Mouse (Mus musculus): ENCODE data around the gene Myo3b. TPM values are rescaled to one million over a fixed set of nuclear protein-coding genes. Genes with fewer than 3 reads are reported as not detected.

Myo3b gene
- polyA plus RNA-seq, 1 experiment from 2014 or later, result not detected

DNA sequence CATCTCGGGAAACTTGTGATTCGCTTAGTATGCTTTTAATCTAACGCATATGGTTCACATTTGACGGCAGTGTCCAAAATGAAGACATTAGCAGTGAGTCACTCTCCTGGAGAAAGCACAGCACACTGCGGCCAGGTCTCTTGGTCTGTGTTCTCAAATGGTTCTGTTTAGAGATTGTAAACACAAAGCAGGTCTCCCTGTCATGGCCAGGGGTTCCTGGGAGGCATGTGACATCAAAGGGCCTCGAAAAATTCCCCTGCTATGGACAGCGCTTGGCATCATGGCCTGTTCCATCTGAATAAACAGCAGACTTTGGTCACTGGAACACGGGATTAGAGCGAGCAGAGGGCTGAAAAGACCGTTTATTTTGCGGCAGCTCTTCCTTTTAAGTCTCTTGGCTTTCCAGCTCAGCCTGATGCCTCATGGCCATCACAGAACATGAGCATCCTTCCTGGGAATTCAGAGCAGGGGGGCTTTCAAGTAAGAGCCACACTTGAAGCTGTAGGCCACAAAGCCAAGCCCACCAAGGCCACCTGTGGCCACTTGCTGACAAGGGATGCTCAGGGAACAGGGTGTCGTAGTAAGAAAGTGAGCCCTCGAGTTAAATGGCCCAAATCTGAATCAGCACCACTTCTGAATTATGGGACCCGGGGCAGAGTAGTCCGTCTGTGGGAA lies 360.7 kb downstream of the Myo3b start:
- WGBS, result 43% methylated on average over 15 of the region's 15 CpGs
- no peak overlapping the region for H3K9ac ChIP-seq
- no peaks in the 10 kb centered on the region for H3K27me3 ChIP-seq
- no peak overlapping the region for H3K4me2 ChIP-seq
- peaks cover 36% of the 10 kb centered on the region for H3K4me1 ChIP-seq
- no peak overlapping the region for H3K27ac ChIP-seq
- no peaks in the 10 kb centered on the region for H3K36me3 ChIP-seq
- no peaks in the 10 kb centered on the region for H3K9me3 ChIP-seq
- H3K4me3 ChIP-seq, result no peak overlapping the region
- no peak for ATAC-seq (ENCODE audit: insufficient number of reproducible peaks, insufficient read depth, low FRiP score, low TSS enrichment, low read depth)

DNA sequence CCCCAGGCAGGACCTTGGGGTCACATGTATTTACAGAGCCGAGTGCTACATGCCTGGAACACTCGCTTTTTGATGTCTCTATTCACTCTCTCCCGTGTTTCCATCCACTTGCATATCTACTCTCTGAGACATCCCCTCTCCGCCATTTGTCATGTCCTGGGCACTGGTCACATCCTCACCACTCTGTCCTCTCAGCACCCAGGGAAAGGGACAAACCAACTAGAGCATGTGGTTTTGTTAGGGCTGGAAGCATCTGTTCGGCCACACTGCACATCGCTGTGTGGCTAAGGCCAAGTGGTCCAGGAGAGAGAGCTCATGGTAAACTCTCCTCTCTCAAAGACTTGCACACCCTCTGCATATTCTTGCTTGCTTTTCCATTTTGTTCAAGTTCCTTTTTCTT lies 361.4 kb downstream of the Myo3b start:
- WGBS, result 81% methylated on average over 6 of the region's 6 CpGs
- H3K4me2 ChIP-seq, result no peak overlapping the region
- H3K9ac ChIP-seq, result no peak overlapping the region
- no peak overlapping the region for H3K27ac ChIP-seq
- no peaks in the 10 kb centered on the region for H3K27me3 ChIP-seq
- ATAC-seq (ENCODE audit: insufficient number of reproducible peaks, insufficient read depth, low FRiP score, low TSS enrichment, low read depth), result no peak
- H3K4me1 ChIP-seq, result peaks cover 36% of the 10 kb centered on the region
- H3K4me3 ChIP-seq, result no peak overlapping the region
- H3K36me3 ChIP-seq, result no peaks in the 10 kb centered on the region
- H3K9me3 ChIP-seq, result no peaks in the 10 kb centered on the region

DNA sequence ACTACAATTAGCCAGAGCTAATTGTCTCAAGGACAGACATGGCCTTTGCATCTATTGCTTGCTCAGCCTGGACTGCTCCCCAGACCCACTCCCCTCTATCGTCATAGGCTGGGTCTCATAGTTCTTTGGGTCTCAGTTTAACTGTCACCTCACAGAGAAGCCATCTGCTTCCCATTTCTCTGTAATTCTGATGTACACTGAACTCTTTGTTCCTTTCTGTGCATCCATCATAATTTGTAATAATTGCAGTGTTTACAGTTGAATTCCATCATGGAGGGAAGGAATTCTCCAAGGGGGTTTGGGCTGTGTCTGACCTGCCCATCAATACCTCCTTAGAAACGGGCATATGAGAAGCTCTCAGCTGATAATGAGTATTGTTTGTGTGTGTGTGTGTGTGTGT lies 365.4 kb downstream of the Myo3b start:
- H3K36me3 ChIP-seq, result no peaks in the 10 kb centered on the region
- H3K9ac ChIP-seq, result no peak overlapping the region
- H3K4me1 ChIP-seq, result peaks cover 33% of the 10 kb centered on the region
- WGBS, result 15% methylated on average over 2 of the region's 2 CpGs
- no peak overlapping the region for H3K4me3 ChIP-seq
- no peak for ATAC-seq (ENCODE audit: insufficient number of reproducible peaks, insufficient read depth, low FRiP score, low TSS enrichment, low read depth)
- H3K4me2 ChIP-seq, result no peak overlapping the region
- no peaks in the 10 kb centered on the region for H3K27me3 ChIP-seq
- H3K9me3 ChIP-seq, result no peaks in the 10 kb centered on the region
- H3K27ac ChIP-seq, result no peak overlapping the region

DNA sequence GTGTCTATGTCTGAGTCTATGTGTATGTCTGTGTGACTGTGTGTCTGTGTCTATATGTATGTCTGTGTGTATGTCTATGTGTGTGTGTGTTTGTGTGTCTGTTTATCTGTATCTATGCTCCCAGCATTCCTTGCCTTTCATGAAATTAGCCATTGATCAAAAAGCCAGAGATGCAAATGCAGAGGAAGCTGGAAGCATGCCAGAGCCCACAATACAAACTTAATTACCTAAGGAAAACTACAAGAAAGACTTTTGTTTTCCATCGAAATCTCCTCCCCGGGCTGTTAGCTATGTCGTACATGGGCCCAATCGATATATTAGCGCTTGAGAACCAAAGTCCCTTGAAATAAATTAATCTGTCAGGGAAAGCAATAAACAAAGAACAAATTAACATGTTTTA lies 367.9 kb downstream of the Myo3b start:
- H3K4me1 ChIP-seq, result peaks cover 22% of the 10 kb centered on the region
- ATAC-seq (ENCODE audit: insufficient number of reproducible peaks, insufficient read depth, low FRiP score, low TSS enrichment, low read depth), result no peak
- 51% methylated on average over 5 of the region's 5 CpGs for WGBS

DNA sequence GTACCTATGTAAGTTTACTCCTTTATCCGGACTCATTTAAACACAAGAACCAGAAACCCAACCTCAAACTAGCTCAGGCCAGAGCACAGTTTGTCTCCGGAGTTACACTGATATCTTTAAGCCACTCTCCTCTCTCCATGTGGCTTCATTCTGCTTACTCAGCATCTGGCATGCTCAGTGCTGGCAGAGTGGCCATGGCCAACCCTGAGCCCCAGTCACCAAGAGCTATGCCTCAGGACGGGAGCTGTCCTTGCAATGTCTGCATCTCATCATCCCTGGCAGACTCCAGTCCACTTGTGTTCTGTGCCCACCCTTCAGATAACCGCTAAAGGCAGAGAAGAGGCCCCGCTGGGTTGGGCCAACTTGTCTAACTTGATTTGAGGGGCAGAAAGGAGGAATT lies 368.8 kb downstream of the Myo3b start:
- H3K36me3 ChIP-seq, result no peaks in the 10 kb centered on the region
- H3K4me2 ChIP-seq, result no peak overlapping the region
- H3K9ac ChIP-seq, result no peak overlapping the region
- no peaks in the 10 kb centered on the region for H3K9me3 ChIP-seq
- ATAC-seq (ENCODE audit: insufficient number of reproducible peaks, insufficient read depth, low FRiP score, low TSS enrichment, low read depth), result no peak
- H3K27me3 ChIP-seq, result no peaks in the 10 kb centered on the region; the same call in 1 of the 2 replicates
- H3K27ac ChIP-seq, result no peak overlapping the region
- peaks cover 22% of the 10 kb centered on the region for H3K4me1 ChIP-seq
- no peak overlapping the region for H3K4me3 ChIP-seq
- WGBS, result 55% methylated on average over 5 of the region's 5 CpGs

More for the DNA sequence above, 367.9 kb downstream of the Myo3b start:
- H3K9ac ChIP-seq, result no peak overlapping the region
- H3K27me3 ChIP-seq, result no peaks in the 10 kb centered on the region; the same call in 1 of the 2 replicates
- no peak overlapping the region for H3K4me2 ChIP-seq
- H3K4me3 ChIP-seq, result no peak overlapping the region
- no peaks in the 10 kb centered on the region for H3K9me3 ChIP-seq
- H3K36me3 ChIP-seq, result no peaks in the 10 kb centered on the region
- no peak overlapping the region for H3K27ac ChIP-seq

DNA sequence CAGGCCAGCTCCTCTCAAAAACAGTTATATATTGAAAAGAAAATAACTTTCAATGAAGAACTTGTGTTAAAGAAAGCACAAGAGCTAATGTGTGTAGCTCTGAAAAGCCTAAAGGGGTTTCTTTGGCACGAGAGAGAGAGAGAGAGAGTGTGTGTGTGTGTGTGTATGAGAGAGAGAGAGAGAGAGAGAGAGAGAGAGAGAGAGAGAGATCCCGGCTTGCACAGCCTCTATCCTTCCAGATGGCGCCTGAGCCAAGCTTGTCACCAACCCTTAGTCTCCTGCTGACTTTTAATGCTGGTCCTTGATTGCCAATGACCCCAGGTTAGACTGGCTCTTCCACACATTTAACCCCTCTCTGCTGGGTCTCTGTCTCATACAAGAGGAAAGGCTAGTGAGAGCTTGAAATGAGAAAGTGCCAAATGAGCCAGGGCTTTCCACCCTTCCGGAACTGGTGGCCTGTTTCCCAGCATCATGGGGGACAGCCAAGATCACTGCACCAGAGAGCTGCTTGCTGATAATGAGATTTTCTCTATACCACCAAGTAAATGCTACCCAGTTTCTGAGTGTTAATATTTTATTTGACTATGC lies 371.5 kb downstream of the Myo3b start:
- 71% methylated on average over 4 of the region's 4 CpGs for WGBS
- Histone ChIP-seq H3K9ac (no peak overlapping the region), H3K4me1 (peaks cover 14% of the 10 kb centered on the region), H3K4me2 (no peak overlapping the region), H3K4me3 (no peak overlapping the region), H3K9me3 (no peaks in the 10 kb centered on the region), H3K27ac (no peak overlapping the region), H3K27me3 (no peaks in the 10 kb centered on the region; the same call in 1 of the 2 replicates), H3K36me3 (no peaks in the 10 kb centered on the region)
- ATAC-seq (ENCODE audit: insufficient number of reproducible peaks, insufficient read depth, low FRiP score, low TSS enrichment, low read depth), result no peak

DNA sequence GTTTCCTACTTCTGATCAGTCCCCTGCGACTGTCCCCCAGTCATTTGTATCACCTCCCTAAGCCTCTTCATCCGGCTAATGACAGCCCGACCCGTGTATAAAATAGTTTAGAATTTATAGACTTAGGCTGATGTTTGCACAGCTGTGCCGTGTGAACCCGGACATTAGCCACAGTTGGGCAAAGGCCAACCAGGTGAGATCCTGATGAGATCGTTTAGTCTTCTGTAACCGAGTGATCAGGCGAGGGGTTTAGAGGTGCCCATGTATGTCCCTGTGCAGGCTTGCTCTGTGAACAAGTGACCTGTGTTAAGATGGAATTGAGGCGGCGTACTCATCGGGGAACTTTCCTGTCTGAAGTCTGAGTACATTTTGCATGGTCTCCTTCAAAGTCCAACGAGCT lies 373.4 kb downstream of the Myo3b start:
- H3K9ac ChIP-seq, result no peak overlapping the region
- H3K4me2 ChIP-seq, result no peak overlapping the region
- H3K9me3 ChIP-seq, result no peaks in the 10 kb centered on the region
- H3K4me3 ChIP-seq, result no peak overlapping the region
- no peaks in the 10 kb centered on the region for H3K36me3 ChIP-seq
- no peak overlapping the region for H3K27ac ChIP-seq
- no peaks in the 10 kb centered on the region; the same call in 1 of the 2 replicates for H3K27me3 ChIP-seq
- H3K4me1 ChIP-seq, result peaks cover 8% of the 10 kb centered on the region
- 63% methylated on average over 13 of the region's 13 CpGs for WGBS
- ATAC-seq (ENCODE audit: insufficient number of reproducible peaks, insufficient read depth, low FRiP score, low TSS enrichment, low read depth), result no peak

DNA sequence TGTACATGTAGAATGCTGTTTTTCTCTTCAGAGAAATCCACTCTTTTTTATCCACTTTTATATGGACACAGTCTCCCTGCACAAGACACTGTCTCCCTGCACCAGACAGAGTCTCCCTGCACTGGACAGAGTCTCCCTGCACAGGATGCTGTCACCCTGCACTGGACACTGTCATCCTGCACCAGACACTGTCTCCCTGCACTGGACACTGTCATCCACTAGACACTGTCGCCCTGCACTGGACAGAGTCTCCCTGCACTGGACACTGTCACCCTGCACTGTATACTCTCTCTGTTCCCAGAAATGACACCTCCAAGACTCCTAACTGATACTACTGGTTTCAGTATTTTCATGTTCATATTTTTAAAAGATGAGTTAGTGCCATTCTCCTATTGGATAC lies 375.5 kb downstream of the Myo3b start:
- no peaks in the 10 kb centered on the region for H3K36me3 ChIP-seq
- 91% methylated on average over 1 of the region's 1 CpGs for WGBS
- no peak overlapping the region for H3K27ac ChIP-seq
- no peak for ATAC-seq (ENCODE audit: insufficient number of reproducible peaks, insufficient read depth, low FRiP score, low TSS enrichment, low read depth)
- no peak overlapping the region for H3K9ac ChIP-seq
- no peak overlapping the region for H3K4me2 ChIP-seq
- H3K4me3 ChIP-seq, result no peak overlapping the region
- H3K27me3 ChIP-seq, result no peaks in the 10 kb centered on the region; the same call in 1 of the 2 replicates
- no peaks in the 10 kb centered on the region for H3K4me1 ChIP-seq
- H3K9me3 ChIP-seq, result no peaks in the 10 kb centered on the region

DNA sequence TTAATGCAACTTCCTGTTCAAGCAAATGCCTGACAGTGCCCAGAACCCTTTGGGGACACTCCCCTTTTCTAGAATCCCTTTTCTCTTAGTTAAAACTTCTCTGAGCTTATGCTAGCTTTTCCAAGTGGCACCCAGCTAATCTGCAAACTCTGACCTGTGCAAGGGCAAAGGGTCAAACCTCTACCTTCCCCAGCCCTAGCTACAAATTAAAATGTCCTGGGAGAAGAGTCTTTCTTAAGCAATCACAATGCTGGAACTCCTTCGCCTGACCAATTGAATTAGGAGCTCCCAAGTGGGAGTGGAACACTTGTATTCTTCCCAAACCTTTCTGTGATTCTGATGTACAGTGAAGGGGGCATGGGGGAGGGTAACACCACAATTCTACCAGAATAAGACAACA lies 376.6 kb downstream of the Myo3b start:
- Histone ChIP-seq H3K9me3 (no peaks in the 10 kb centered on the region), H3K4me3 (no peak overlapping the region), H3K27ac (no peak overlapping the region), H3K27me3 (no peaks in the 10 kb centered on the region; the same call in 1 of the 2 replicates), H3K36me3 (no peaks in the 10 kb centered on the region), H3K9ac (no peak overlapping the region), H3K4me1 (no peaks in the 10 kb centered on the region), H3K4me2 (no peak overlapping the region)
- WGBS, result 62% methylated on average over 1 of the region's 1 CpGs
- no peak for ATAC-seq (ENCODE audit: insufficient number of reproducible peaks, insufficient read depth, low FRiP score, low TSS enrichment, low read depth)

DNA sequence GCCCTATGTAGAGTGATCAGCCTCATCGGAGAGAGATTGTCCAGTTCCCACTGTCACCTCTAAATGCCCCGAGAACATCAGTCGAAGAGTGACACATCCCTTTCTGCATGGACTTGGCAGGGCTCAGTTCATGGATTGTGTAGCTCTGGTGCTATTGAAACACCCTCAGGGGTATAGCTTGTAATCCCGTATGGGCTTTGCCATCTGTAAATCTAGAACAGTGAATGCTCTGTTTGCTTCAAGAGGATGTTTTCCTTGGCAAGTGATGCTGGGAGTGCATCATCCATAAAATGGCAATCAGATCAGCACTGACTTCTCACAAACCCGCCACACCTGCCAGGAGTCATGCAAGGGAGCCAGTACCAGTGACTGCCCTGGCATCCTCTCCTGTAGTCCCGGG lies 380.4 kb downstream of the Myo3b start:
- Histone ChIP-seq H3K27ac (no peak overlapping the region), H3K4me1 (no peaks in the 10 kb centered on the region), H3K9ac (no peak overlapping the region), H3K9me3 (no peaks in the 10 kb centered on the region), H3K27me3 (no peaks in the 10 kb centered on the region), H3K4me3 (no peak overlapping the region), H3K4me2 (no peak overlapping the region), H3K36me3 (no peaks in the 10 kb centered on the region)
- no peak for ATAC-seq (ENCODE audit: insufficient number of reproducible peaks, insufficient read depth, low FRiP score, low TSS enrichment, low read depth)
- 68% methylated on average over 6 of the region's 6 CpGs for WGBS

DNA sequence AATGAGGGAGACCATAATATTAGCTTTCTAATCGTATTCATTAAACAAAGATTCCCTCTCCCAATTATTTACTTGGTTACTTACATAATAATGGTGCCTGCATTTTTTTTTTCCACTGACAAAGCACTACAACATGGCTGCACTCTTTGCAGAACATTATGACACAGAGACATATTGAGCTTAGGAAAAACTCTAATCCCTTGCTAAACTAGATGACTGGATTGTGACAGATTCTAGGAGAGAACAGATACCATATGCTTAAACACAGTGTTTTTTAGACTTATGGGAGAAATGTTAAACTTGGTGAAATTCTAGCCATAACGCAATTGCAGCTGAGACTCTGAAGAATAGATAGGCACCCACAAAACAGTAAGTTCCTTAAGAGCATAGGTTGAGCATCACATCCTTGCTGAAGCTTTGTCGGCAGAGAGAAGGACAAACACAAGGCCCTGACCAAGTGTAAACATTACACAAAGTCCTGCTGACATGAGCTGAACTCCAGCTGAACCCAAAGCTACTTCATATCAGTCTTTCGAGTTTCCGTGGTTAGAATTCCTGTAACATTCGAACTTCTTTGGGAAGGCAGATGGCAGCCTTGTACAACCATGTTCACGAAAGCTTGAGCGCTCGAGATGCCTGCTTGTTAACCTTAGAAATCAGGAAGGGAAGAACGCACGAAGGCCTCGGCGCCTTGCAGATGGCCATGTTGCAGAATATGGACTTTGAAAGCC lies 382.4 kb downstream of the Myo3b start:
- Histone ChIP-seq H3K9ac (no peak overlapping the region), H3K27me3 (no peaks in the 10 kb centered on the region), H3K36me3 (no peaks in the 10 kb centered on the region), H3K27ac (no peak overlapping the region), H3K4me2 (no peak overlapping the region), H3K4me3 (no peak overlapping the region), H3K9me3 (no peaks in the 10 kb centered on the region), H3K4me1 (no peaks in the 10 kb centered on the region)
- 77% methylated on average over 13 of the region's 13 CpGs for WGBS
- ATAC-seq (ENCODE audit: insufficient number of reproducible peaks, insufficient read depth, low FRiP score, low TSS enrichment, low read depth), result no peak

DNA sequence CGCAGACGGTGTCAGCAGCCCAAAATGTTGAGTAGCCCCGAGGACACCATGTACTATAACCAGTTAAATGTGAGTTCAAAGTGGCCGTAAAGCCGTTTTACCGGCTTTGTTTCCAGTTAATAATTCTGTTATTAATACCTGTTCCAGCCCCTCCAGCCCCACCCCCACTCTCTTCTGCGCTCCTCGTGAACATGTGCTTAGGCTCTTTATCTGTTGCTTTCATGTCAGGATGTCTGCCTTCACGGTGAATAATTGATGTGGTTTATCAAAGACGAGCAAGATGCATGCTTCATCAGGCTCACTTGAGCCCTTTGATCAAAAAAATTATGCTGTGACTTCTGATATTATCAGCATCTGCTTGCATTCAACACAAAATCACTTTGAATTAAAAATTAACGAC lies 386.7 kb downstream of the Myo3b start:
- Histone ChIP-seq H3K4me1 (no peaks in the 10 kb centered on the region), H3K4me2 (no peak overlapping the region), H3K36me3 (no peaks in the 10 kb centered on the region), H3K9me3 (no peaks in the 10 kb centered on the region), H3K27me3 (no peaks in the 10 kb centered on the region), H3K4me3 (no peak overlapping the region), H3K9ac (no peak overlapping the region), H3K27ac (no peak overlapping the region)
- ATAC-seq (ENCODE audit: insufficient number of reproducible peaks, insufficient read depth, low FRiP score, low TSS enrichment, low read depth), result no peak
- WGBS, result 34% methylated on average over 11 of the region's 11 CpGs
